Mouse (Mus musculus) midbrain, embryonic 15.5 days (tissue): ENCODE results near the gene Supt4a. TPM values are rescaled to one million over a fixed set of nuclear protein-coding genes. Genes with fewer than 3 reads are reported as not detected.

Experiments
- ATAC-seq: fragments of 200-750 bp; cut with Nextera tagmentation; replicated peaks from 2 replicates; pipeline ENCODE4 v1.8.0; 2017; ENCODE audit warnings: moderate TSS enrichment
- H3K27ac ChIP-seq: fragments of 300-500 bp; sonication (generic); 2 replicates; pipeline ENCODE4 v1.5.1; 2015; ENCODE audit warnings: mild to moderate bottlenecking, inconsistent platforms
- H3K27me3 ChIP-seq: fragments of 300-500 bp; sonication (generic); replicated peaks from 2 replicates; pipeline ENCODE4 v1.6.1; 2015; ENCODE audit warnings: inconsistent platforms
- H3K36me3 ChIP-seq: fragments of 300-500 bp; sonication (generic); replicated peaks from 2 replicates; pipeline ENCODE4 v1.6.1; 2015; ENCODE audit warnings: inconsistent platforms
- H3K4me1 ChIP-seq: fragments of 300-500 bp; sonication (generic); 2 replicates; pipeline ENCODE4 v1.6.1; 2015; ENCODE audit warnings: inconsistent platforms
- H3K4me2 ChIP-seq: fragments of 300-500 bp; sonication (generic); 2 replicates; pipeline ENCODE4 v1.6.1; 2015; ENCODE audit warnings: inconsistent platforms, mild to moderate bottlenecking, moderate library complexity
- H3K4me3 ChIP-seq: fragments of 300-500 bp; sonication (generic); 2 replicates; pipeline ENCODE4 v1.5.1; 2015; ENCODE audit warnings: mild to moderate bottlenecking, inconsistent platforms
- H3K9ac ChIP-seq: fragments of 300-500 bp; sonication (generic); 2 replicates; pipeline ENCODE4 v1.6.1; 2015; ENCODE audit warnings: mild to moderate bottlenecking, inconsistent platforms
- H3K9me3 ChIP-seq: fragments of 300-500 bp; sonication (generic); 2 replicates; pipeline ENCODE4 v1.6.1; 2016; ENCODE audit warnings: inconsistent platforms
- WGBS: fragments of 180-500 bp; shearing (Covaris S2); methylation state at CpG from one replicate; pipeline ENCODE4 v1.1.7; 2015; ENCODE audit warnings: mixed read lengths; 5-methylcytosine and 5-hydroxymethylcytosine counted together
- polyA plus RNA-seq: library from polyadenylated mRNA; unstranded; fragments of >200 nt; fragmentation: Nextera tagmentation; extraction: Ambion mirVana; gene quantifications from 2 replicates; pipeline ENCODE4 v1.2.1, GENCODE M21; 2015

Gene Supt4a
- polyA plus RNA-seq, 1 experiment from 2014 or later = 136 TPM

DNA sequence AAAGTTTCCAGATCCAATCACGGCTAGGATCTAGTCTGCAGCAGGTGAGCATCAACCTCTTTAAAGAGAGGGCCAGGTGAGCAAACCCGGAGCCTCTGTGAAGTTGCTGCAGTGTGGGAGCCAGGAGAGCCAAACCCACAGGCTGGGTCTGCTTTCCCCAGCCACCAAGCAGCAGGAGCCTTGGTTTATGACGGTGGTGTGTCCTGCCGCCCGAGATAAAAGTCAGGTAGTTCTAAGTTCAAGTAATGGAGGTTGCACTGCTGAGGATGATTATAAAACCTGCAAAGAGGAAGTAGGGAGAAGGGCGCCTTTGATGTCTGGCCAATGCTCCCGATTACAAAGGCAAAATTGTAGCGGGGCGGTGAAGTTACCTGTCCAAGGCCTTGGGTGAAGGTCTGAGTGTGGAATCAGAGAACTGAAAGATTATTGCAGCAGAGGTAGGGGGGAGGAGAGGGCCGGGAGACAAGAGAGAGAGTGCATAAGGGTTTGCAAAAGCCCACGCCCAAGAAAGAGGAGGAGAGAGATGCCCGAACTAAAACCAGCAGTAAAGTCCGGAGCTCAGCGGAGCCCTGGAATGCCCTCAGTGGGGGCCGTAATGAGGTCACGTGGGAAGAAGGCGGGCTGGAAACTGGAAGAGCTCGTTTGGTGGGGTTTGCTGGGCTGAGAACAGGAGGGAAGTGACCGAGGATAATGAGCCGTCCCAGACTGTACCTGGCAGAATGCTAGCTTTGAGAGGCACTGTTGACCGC is 27.7 kb upstream of the Supt4a start:
- 15% methylated on average over 21 of the region's 21 CpGs for WGBS
- no peak for ATAC-seq
- Histone ChIP-seq H3K4me2 (peak overlapping the region; percentile 47), H3K27me3 (peaks cover 6% of the 10 kb centered on the region; the same call in 1 of the 2 replicates), H3K9me3 (no peaks in the 10 kb centered on the region), H3K9ac (no peak overlapping the region), H3K36me3 (no peaks in the 10 kb centered on the region), H3K4me1 (peaks cover 4% of the 10 kb centered on the region; the same call in 1 of the 2 replicates), H3K27ac (no peak overlapping the region), H3K4me3 (peak overlapping the region; percentile 23)

DNA sequence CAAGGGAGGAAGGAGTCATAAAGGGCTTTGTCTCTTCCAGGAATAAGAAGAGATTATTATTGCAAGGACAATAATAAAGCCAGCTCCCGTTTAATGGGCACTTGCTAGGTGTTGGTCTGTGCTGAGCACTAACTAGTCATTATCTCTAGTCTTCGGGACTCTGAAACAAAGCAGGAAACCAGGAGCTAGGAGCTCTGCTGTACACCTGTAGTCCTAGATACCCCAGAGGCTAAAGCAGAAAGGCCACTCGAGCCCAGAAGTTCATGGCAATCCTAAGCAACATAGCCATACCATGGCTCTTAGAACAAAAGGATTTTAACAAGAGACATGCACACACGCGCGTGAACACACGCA is 27.1 kb upstream of the Supt4a start:
- Histone ChIP-seq H3K4me2 (peak overlapping the region; percentile 47), H3K27ac (no peak overlapping the region), H3K9me3 (no peaks in the 10 kb centered on the region), H3K4me1 (peaks cover 4% of the 10 kb centered on the region; the same call in 1 of the 2 replicates), H3K9ac (no peak overlapping the region), H3K27me3 (peaks cover 6% of the 10 kb centered on the region; the same call in 1 of the 2 replicates), H3K36me3 (no peaks in the 10 kb centered on the region), H3K4me3 (peak overlapping the region; percentile 23)
- no peak for ATAC-seq
- 64% methylated on average over 7 of the region's 7 CpGs for WGBS

DNA sequence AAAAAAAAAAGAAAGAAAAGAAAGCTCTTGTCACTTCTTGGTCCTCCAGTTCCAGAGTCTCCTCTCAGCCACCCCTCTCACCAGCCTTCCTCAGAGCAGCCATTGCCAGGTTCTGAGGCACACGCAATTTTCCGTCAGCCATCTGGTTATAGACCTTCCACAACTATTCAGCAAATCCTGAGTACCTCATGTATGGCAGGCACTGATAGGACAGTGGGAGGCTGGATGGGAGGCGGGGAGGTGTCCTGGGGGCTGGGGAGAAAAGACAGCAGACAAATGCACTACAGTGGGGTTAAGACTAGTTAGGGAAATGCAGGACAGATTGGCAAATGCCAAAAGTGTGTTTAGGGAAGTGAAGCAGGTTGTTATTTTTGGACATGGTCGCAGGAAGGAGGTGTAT is 25.2 kb upstream of the Supt4a start:
- no peak overlapping the region for H3K27ac ChIP-seq
- ATAC-seq = no peak
- no peak overlapping the region for H3K9ac ChIP-seq
- peaks cover 6% of the 10 kb centered on the region; the same call in 1 of the 2 replicates for H3K27me3 ChIP-seq
- H3K4me3 ChIP-seq = no peak overlapping the region
- WGBS = 80% methylated on average over 4 of the region's 4 CpGs
- H3K4me2 ChIP-seq = no peak overlapping the region
- no peaks in the 10 kb centered on the region for H3K36me3 ChIP-seq
- H3K9me3 ChIP-seq = no peaks in the 10 kb centered on the region
- H3K4me1 ChIP-seq = peaks cover 4% of the 10 kb centered on the region; the same call in 1 of the 2 replicates

DNA sequence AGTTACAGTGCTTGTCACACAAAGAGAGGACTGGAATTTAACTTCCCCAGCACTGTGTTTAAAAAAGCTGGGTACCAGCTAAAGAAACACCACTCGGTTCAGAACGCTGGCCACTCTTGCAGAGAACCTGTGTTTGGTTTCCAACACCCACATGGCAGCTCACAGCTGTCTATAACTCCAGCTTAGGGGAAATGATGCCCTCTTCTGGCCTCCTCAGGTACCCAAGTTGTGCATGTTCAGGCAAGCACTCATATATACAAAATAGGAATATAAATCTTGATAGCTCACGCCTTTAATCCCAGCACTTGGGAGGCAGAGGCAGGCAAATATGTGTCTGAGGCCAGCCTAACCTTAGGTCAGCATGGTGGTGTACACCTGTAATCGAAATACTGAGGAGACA is 21.4 kb upstream of the Supt4a start:
- H3K4me2 ChIP-seq = no peak overlapping the region
- no peaks in the 10 kb centered on the region for H3K27me3 ChIP-seq
- 91% methylated on average over 4 of the region's 4 CpGs for WGBS
- H3K4me3 ChIP-seq = no peak overlapping the region
- H3K4me1 ChIP-seq = no peaks in the 10 kb centered on the region
- no peak overlapping the region for H3K9ac ChIP-seq
- no peak overlapping the region for H3K27ac ChIP-seq
- no peak for ATAC-seq
- no peaks in the 10 kb centered on the region for H3K9me3 ChIP-seq
- no peaks in the 10 kb centered on the region for H3K36me3 ChIP-seq

DNA sequence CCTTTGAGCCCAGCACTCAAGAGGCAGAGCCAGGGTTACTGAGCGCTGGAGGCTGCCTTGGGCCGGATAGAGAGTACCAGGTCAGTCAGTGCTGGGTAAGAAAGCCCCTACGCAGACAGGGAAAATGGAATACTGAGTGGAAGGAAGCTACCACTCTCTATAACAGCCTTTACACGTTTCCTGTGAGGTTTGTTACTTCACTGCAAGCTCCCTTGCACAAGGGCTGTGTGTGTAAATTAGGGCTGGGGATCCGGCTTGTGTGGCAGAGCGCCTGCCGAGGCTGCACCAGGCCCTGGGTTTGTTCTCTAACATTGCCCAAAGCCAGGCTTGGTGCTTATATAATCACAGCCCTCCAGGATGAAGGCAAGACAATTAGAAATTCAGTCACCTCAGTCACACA is 17.8 kb upstream of the Supt4a start:
- no peak overlapping the region for H3K27ac ChIP-seq
- H3K9ac ChIP-seq = no peak overlapping the region
- no peaks in the 10 kb centered on the region for H3K27me3 ChIP-seq
- no peaks in the 10 kb centered on the region for H3K4me1 ChIP-seq
- H3K36me3 ChIP-seq = no peaks in the 10 kb centered on the region
- no peaks in the 10 kb centered on the region for H3K9me3 ChIP-seq
- no peak for ATAC-seq
- WGBS = 44% methylated on average over 7 of the region's 7 CpGs
- H3K4me2 ChIP-seq = no peak overlapping the region
- no peak overlapping the region for H3K4me3 ChIP-seq

DNA sequence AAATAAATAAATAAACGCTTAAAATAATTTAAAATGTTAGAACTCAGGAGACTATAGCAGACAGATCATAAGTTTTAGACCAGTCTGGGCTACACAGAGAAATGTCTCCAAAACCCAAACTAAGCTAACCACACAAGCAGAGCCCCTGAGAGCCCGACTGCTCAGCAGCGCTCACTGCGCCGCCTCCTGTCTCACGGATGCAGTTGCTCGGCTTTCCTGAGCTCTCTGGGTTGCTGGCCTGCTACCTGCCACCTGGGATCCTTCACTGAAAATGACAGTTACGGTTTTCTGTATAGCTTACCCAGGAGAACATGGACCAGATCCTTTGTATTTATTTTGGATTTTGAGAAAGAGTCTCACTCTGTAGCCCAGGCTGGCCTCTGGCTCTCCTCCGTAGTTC is 17.0 kb upstream of the Supt4a start:
- Histone ChIP-seq H3K4me1 (no peaks in the 10 kb centered on the region), H3K27ac (no peak overlapping the region), H3K36me3 (no peaks in the 10 kb centered on the region), H3K9me3 (no peaks in the 10 kb centered on the region), H3K27me3 (no peaks in the 10 kb centered on the region), H3K4me3 (no peak overlapping the region), H3K4me2 (no peak overlapping the region), H3K9ac (no peak overlapping the region)
- no peak for ATAC-seq
- WGBS = 55% methylated on average over 9 of the region's 9 CpGs

DNA sequence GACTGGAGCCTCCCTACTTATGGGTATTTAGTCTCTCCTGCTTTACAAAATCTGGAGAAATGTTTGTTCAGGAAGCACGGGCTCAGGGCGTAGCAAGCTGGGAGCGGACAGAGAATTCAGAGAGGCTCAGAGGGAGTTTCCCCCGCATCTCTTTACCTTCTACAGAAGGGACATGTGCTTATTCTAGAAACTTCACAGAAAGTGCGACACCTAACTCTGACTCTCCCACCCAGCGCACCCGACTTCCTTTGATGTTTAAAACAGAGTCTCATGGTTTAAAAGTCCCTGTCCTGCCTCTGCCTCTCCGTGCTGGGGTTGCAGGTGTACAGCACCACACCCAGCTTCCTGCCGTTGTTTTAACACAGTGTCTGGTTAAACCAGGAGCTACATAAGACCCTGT is 16.5 kb upstream of the Supt4a start:
- 75% methylated on average over 9 of the region's 9 CpGs for WGBS
- no peaks in the 10 kb centered on the region for H3K9me3 ChIP-seq

DNA sequence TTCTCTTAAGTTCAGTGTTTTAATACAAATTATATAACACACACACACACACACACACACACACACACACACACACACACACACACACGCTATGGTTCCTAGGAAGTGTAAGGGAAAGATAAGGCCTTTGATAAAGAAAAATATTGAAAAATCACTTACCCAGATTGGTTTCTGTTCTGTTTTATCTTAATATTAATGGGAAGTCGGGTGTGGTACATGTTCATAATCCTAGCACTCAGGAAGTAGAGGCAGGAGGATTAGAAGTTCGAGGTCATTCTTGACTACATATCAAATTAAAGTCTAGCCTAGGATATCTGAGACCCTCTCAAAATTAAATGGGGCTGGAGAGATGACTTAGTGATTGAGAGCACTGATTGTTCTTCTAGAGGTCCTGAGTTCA is 15.2 kb upstream of the Supt4a start:
- Histone ChIP-seq H3K4me1 (peaks cover 5% of the 10 kb centered on the region), H3K9me3 (no peaks in the 10 kb centered on the region), H3K27ac (no peak overlapping the region), H3K9ac (no peak overlapping the region), H3K4me3 (no peak overlapping the region), H3K4me2 (no peak overlapping the region), H3K36me3 (no peaks in the 10 kb centered on the region), H3K27me3 (no peaks in the 10 kb centered on the region)
- no peak for ATAC-seq
- WGBS = 82% methylated on average over 3 of the region's 3 CpGs

More for the DNA sequence above, 16.5 kb upstream of the Supt4a start:
- peaks cover 1% of the 10 kb centered on the region for H3K4me1 ChIP-seq
- H3K4me2 ChIP-seq = no peak overlapping the region
- H3K36me3 ChIP-seq = no peaks in the 10 kb centered on the region
- H3K9ac ChIP-seq = no peak overlapping the region
- H3K27ac ChIP-seq = no peak overlapping the region
- no peaks in the 10 kb centered on the region for H3K27me3 ChIP-seq
- ATAC-seq = no peak
- no peak overlapping the region for H3K4me3 ChIP-seq

DNA sequence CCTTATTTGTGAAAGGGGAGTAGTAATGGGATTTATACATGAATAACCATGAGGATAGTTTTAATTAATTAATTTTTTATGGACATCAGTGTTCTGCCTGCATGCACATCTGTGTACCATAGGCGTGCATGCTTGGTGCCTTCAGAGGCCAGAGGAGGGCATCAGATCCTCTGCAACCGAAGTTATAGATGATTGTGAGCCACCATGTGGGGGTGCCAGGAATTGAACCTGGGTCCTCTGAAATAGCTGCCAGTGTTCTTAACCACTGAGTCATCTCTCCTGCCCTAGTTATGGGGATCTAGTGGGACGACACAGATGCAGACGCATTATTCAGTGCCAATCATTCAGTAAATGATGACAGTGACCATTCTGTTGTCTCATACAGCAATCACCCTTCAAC is 14.5 kb upstream of the Supt4a start:
- H3K4me3 ChIP-seq = no peak overlapping the region
- H3K9me3 ChIP-seq = no peaks in the 10 kb centered on the region
- ATAC-seq = no peak
- H3K4me2 ChIP-seq = no peak overlapping the region
- H3K9ac ChIP-seq = no peak overlapping the region
- no peaks in the 10 kb centered on the region for H3K27me3 ChIP-seq
- 88% methylated on average over 4 of the region's 4 CpGs for WGBS
- no peaks in the 10 kb centered on the region for H3K36me3 ChIP-seq
- peaks cover 5% of the 10 kb centered on the region for H3K4me1 ChIP-seq
- no peak overlapping the region for H3K27ac ChIP-seq

DNA sequence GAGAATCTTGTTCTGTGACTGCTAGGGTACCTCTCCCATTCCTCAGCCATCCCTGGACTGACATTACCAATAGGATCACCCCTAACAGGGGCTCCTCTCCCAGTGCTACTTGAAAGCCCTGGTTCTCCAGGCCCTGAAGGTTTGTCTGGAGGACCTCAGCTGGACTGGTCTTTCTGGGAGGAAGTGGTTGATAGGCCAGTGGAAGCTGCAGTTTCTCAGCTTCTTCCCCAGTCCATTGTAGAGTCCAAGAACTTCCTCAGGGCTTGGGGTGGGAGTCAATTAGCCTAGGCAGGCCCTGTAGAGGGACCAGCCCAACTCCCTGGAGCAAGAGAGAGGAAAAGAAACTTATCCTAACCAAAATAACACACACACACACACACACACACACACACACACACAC is 11.8 kb upstream of the Supt4a start:
- no peak for ATAC-seq
- no peak overlapping the region for H3K4me3 ChIP-seq
- H3K36me3 ChIP-seq = no peaks in the 10 kb centered on the region
- no peak overlapping the region for H3K4me2 ChIP-seq
- no peak overlapping the region for H3K9ac ChIP-seq
- H3K27me3 ChIP-seq = no peaks in the 10 kb centered on the region
- no peak overlapping the region for H3K27ac ChIP-seq
- H3K9me3 ChIP-seq = no peaks in the 10 kb centered on the region
- peaks cover 5% of the 10 kb centered on the region for H3K4me1 ChIP-seq

DNA sequence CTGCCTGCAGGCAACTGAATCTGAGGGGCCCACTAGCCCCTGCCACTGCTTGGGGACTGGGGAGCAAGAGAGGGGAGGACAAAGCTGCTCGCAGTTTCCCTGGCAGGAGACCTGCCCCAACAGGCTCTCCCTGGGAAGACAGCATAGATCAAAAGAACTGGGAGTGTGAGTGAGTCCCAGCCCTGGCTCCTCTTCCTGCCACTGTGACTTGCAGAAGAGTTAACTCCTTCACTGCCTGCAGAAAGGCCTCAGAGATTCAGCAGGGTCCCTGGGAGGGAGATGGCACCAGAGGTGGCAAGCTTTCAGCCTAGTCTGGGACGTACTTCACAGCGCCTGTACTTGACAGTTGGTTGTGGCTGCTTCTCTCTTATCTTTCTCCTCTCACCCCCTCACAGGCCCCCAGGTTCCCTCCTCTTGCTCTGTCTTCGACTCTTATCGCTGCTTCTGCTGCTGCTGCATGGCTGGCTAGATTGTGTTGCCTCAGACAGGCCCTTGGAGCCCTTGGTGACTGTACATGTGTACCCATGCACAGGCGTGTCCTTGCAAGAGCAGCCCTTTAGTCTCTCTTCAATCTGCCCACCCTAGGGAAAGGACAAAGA is 11.3 kb upstream of the Supt4a start:
- no peak overlapping the region for H3K9ac ChIP-seq
- WGBS = 33% methylated on average over 6 of the region's 6 CpGs
- no peaks in the 10 kb centered on the region for H3K9me3 ChIP-seq
- H3K36me3 ChIP-seq = no peaks in the 10 kb centered on the region
- H3K27ac ChIP-seq = no peak overlapping the region
- peaks cover 5% of the 10 kb centered on the region for H3K4me1 ChIP-seq
- ATAC-seq = no peak
- no peaks in the 10 kb centered on the region for H3K27me3 ChIP-seq
- no peak overlapping the region for H3K4me2 ChIP-seq
- no peak overlapping the region for H3K4me3 ChIP-seq

DNA sequence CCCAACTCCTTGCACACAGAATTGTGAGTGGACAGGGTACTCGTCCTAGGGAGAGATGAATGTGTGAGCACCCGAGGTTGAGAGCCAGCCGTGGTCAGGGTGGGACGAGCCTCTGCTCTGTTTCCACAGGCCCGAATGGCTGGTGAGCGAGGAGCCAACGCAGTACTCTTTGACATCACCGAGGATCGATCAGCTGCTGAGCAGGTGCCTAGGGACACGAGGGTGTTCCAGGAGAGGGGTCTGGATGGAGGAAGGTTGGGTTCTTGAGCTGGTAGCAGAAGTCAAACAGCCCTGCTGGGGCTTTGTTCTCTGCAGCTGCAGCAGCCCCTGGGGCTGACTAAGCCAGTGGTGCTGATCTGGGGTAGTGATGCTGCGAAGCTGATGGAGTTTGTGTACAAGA is 10.3 kb upstream of the Supt4a start:
- ATAC-seq = no peak
- no peak overlapping the region for H3K9ac ChIP-seq
- H3K4me3 ChIP-seq = no peak overlapping the region
- no peaks in the 10 kb centered on the region for H3K9me3 ChIP-seq
- 63% methylated on average over 11 of the region's 11 CpGs for WGBS
- no peak overlapping the region for H3K27ac ChIP-seq
- H3K4me1 ChIP-seq = peaks cover 5% of the 10 kb centered on the region
- no peaks in the 10 kb centered on the region for H3K27me3 ChIP-seq
- H3K4me2 ChIP-seq = no peak overlapping the region
- no peaks in the 10 kb centered on the region for H3K36me3 ChIP-seq

DNA sequence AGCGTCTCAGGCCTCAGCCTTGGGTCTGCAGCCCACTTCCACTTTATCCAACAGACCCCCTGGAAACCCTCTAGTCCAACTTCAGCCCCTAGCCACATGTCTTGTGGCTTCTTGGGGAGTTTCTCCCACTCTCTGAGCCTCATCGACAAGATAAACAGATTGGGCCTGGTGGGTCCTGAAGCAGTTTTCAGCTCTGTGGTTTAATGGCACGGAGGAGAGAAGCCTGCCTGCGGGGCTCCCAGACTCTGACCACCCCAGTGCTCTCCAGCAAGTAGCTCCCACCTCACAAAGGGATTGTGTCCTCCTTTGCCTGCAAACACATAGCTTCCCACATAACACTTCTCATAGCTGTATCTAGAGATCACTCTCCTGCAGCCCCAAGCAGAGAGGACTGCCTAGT is 9.9 kb upstream of the Supt4a start:
- H3K36me3 ChIP-seq = no peaks in the 10 kb centered on the region
- WGBS = 66% methylated on average over 4 of the region's 4 CpGs
- H3K4me1 ChIP-seq = peaks cover 5% of the 10 kb centered on the region
- H3K9ac ChIP-seq = no peak overlapping the region
- no peaks in the 10 kb centered on the region for H3K9me3 ChIP-seq
- no peak overlapping the region for H3K27ac ChIP-seq
- H3K4me3 ChIP-seq = no peak overlapping the region
- no peak for ATAC-seq
- H3K4me2 ChIP-seq = no peak overlapping the region
- no peaks in the 10 kb centered on the region for H3K27me3 ChIP-seq
